Mouse (Mus musculus) CH12.LX (cell line): ENCODE measurements around the gene Atrnl1.

Experiments used
- CTCF ChIP-seq, 2 experiments: IDR thresholded peaks in 1 of 2; conservative IDR thresholded peaks in 1 of 2; 2 replicates each; pipeline ENCODE4 v1.5.1; 2011 to 2012; ENCODE audit warnings: low read depth in 2 of 2, low read length in 2 of 2, improper control_type of control experiment in 1 of 2, inconsistent platforms in 1 of 2, mild to moderate bottlenecking in 1 of 2, moderate library complexity in 1 of 2
- ZMIZ1 ChIP-seq: IDR thresholded peaks from 2 replicates; pipeline ENCODE4 v1.6.1; 2012; ENCODE audit warnings: low read depth, mild to moderate bottlenecking, inconsistent platforms, low read length, improper control_type of control experiment

- no peak for TF ChIP-seq ZMIZ1
- no peak for TF ChIP-seq CTCF (conservative IDR thresholded peaks at IDR 0.05 in 1 of 2, IDR thresholded peaks at IDR 0.05 in 1 of 2; ENCODE audit: low read depth in 2 of 2, low read length in 2 of 2)
Measured at GRCm38 (mm10) chr19:58094781-58095543, 484.1 kb downstream of the Atrnl1 start.
